Mouse (Mus musculus) lung, adult 2 months (tissue): ENCODE measurements around the gene Lgmn. TPM values are rescaled to one million over a fixed set of nuclear protein-coding genes. Genes with fewer than 3 reads are reported as not detected.

Experiments used
- DNase-seq: peaks from one replicate; pipeline ENCODE4 v3.0.0; 2022
- H3K4me1 ChIP-seq: fragments of 200-500 bp; 2 replicates; pipeline ENCODE4 v1.6.1; 2011; ENCODE audit warnings: low read length; ENCODE audit not compliant: control insufficient read depth, insufficient read depth
- H3K4me3 ChIP-seq: fragments of 200-500 bp; replicated peaks from 2 replicates; pipeline ENCODE3; 2011; ENCODE audit warnings: low read depth, mild to moderate bottlenecking, control low read depth, low read length; ENCODE audit errors: extremely low read depth
- CTCF ChIP-seq: fragments of 200-500 bp; IDR thresholded peaks from 2 replicates; pipeline ENCODE4 v1.5.1; 2011; ENCODE audit warnings: mild to moderate bottlenecking, low read length, control low read depth; ENCODE audit not compliant: insufficient read depth
- POLR2A ChIP-seq: fragments of 200-500 bp; IDR thresholded peaks from 2 replicates; pipeline ENCODE4 v1.6.1; 2011; ENCODE audit warnings: low read depth, mild to moderate bottlenecking, control low read depth, low read length, borderline replicate concordance; ENCODE audit errors: extremely low read depth
- WGBS: fragments of 180-500 bp; shearing (Covaris S2); methylation state at CpG from one replicate; pipeline ENCODE4 v1.1.7; 2018; 5-methylcytosine and 5-hydroxymethylcytosine counted together
- polyA plus RNA-seq: library from polyadenylated mRNA; depleted of rRNA; stranded (reverse); fragments of >200 nt; gene quantifications from 2 replicates; pipeline ENCODE4 v1.2.3, GENCODE M21; 2012; rRNA removed

Gene Lgmn
- 106 and 153 TPM in 2 replicates for polyA plus RNA-seq

DNA sequence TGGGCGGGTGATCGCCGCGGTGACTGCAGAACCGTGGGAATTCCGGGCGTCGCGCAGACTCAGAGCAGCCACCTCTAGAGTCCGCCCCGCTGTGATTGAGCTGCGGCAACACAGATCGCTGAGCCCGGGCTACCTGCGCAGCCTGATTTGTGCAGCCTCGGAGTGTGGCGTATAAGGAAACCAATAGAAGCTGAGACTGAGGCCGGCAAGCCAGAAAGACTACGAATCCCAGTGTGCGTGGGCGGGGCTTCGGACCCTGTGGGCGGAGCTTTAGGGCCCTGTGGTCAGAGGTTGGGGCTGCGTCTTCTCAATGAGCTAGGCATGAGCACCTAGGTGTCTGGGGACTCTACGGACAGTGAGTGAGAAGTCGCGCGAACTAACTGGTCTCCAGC is at the start of gene Lgmn:
Lgmn (minus strand) TSS at position 182 of the 392 bp plus-strand sequence.
- peak; percentile 98 for DNase-seq
- H3K4me1 ChIP-seq, result peaks cover 15% of the 10 kb centered on the region
- whole genome bisulfite sequencing, result under 1% methylated on average over 28 of the region's 28 CpGs
- H3K4me3 ChIP-seq, result peak within 1 kb of the TSS; percentile 73
- TF ChIP-seq CTCF (no peak), POLR2A (peak; percentile 61; the same call in 1 of the 2 replicates)

DNA sequence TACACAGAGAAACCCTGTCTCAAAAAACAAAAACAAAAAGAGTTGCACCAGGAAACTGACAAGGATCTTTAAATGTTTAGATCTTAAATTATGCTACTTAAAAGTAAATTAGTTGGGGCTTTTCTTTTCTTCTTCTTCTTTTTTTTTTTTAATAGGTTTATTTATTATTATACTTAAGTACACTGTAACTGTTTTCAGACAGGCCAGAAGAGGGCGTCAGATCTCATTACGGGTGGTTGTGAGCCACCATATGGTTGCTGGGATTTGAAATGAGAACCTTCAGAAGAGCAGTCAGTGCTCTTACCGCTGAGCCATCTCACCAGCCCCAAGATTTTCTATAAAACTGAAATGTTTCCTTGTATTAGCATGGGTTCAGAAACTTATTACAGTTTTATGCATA is 45.3 kb upstream of the Lgmn start:
- H3K4me1 ChIP-seq, result no peaks in the 10 kb centered on the region
- WGBS, result 67% methylated on average over 3 of the region's 3 CpGs
- H3K4me3 ChIP-seq, result no peak overlapping the region
- TF ChIP-seq POLR2A, result no peak
- no peak for TF ChIP-seq CTCF
- no peak for DNase-seq

DNA sequence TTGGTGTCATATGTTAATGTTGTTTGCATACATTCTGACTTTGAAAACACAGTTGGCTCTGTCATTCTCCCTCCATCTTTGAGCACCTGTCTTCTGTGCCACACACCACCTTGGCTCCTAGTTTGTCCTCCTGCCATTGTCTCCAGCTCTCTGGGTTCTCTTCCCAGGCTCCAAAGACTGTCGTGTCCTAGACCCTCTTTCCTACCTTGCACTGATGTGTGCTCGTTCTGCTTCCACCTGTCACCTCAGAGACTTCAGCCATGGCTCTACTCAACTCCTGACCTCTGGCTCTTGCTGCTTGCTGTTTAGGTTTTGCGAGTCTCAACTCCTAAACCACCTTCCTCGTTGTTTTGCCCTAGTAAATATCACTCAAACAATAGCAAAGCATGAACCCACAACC is 40.9 kb upstream of the Lgmn start:
- no peak overlapping the region for H3K4me3 ChIP-seq
- 90% methylated on average over 4 of the region's 4 CpGs for whole genome bisulfite sequencing
- no peak for DNase-seq
- no peaks in the 10 kb centered on the region for H3K4me1 ChIP-seq
- TF ChIP-seq CTCF (no peak), POLR2A (no peak)

DNA sequence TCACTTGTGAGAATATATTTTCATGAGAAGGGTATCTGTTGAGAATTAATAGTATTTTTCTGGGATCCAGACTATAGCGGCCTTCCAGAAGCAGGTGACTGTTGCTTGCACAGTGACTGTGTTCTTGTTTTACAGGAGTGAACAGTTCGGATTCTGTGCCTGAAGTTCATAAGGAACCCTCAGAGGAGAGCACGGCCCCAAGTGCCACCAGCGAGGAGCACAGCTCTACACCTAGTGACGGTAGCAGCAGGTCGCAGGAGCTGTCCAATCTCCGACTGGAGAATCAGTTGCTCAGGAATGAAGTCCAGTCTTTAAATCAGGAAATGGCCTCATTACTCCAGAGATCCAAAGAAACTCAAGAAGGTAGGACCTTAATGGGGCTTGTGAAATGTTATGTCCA is 34.8 kb upstream of the Lgmn start:
- no peak for TF ChIP-seq POLR2A
- TF ChIP-seq CTCF, result no peak

DNA sequence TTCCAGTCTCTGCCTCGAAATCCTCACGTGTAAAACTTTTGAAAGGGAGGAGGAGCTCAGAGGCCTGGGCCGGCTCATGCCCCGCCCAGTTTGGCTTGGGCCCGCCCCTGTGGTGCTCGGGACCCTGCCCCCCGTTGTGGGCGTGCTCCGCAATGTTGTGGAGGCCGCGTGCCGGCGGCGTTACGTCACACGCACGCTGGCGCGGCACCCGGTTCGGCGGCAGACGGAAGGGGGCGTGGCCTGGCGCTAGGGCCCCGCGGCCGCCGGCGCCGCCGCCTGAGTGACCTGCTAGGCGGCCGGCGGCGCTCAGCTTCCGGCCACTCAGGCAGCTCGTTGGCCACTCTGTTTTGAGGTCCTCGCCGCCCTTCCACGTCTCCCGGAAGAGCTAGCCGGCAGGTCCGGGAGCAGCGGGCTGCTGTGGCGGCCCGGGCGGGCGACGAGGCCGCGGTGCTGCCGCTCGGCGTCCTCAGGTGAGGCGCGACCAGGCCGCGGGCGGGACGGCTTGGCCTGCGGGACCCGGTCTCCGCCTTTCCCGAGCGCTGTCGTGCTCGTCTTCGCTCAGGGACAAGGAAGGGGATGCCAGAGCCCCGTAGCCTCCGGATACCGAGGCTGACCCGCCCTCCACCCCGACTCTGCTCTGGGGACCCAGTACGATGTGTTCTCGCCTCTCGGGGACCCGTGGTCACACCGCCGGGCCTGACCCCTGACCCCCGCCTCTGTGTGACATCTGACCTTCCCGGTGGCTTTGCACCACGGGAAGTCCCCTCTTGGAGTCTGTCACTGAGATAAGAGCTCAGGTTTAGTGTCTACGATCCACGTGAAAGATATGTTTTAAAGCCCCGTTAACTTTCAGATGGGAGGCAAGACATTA is 29.5 kb upstream of the Lgmn start, which contains the start of gene Golga5:
Golga5 (plus strand) TSS at position 242 of the 871 bp plus-strand sequence.
- peak within 1 kb of the TSS; percentile 97 for H3K4me3 ChIP-seq
- peak; percentile 98 for DNase-seq
- H3K4me1 ChIP-seq, result no peaks in the 10 kb centered on the region; the same call in 1 of the 2 replicates
- under 1% methylated on average over 86 of the region's 86 CpGs for WGBS
- TF ChIP-seq POLR2A (peak; percentile 55; the same call in 1 of the 2 replicates), CTCF (no peak)

More for the DNA sequence above, 34.8 kb upstream of the Lgmn start:
- 89% methylated on average over 7 of the region's 7 CpGs for WGBS
- DNase-seq, result no peak
- Histone ChIP-seq H3K4me1 (no peaks in the 10 kb centered on the region; the same call in 1 of the 2 replicates), H3K4me3 (no peak overlapping the region)

DNA sequence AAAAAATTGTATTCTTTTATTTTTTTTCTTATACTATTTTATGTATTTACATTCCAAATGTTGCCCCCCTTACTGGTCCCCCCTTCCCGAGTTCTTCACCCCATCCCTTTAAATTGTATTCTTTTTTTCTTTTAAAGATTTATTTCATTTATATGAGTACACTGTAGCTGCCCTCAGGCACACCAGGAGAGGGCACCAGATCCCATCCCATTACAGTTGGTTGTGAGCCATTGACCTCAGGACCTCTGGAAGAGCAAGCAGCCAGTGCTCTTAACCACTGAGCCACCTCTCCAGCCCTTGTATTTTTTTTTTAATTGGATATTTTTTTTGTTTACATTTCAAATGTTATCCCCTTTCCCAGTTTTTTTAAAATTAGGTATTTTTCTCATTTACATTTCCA is 28.5 kb upstream of the Lgmn start:
- no peak for TF ChIP-seq CTCF
- TF ChIP-seq POLR2A, result no peak
- Histone ChIP-seq H3K4me3 (no peak overlapping the region), H3K4me1 (no peaks in the 10 kb centered on the region; the same call in 1 of the 2 replicates)
- DNase-seq, result no peak
- WGBS, result 85% methylated on average over 1 of the region's 1 CpGs

DNA sequence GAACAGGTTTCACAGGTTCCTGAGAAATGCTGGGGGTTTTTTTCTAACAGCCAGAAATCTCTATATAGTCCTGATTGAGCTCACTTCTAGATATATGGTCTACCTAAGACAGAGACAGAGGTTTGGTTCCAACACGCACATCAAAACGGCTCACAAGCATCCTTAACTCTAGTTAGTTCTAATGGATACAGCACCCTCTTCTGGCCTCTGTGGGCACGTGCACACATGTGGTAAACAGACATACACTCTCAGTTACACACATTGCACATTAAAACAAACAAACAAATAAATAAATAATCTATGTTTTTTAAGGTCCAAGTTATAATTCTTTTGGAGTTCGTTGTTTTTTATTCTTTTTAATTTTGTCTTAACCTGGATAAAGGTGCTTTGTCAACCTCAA is 25.0 kb upstream of the Lgmn start:
- Histone ChIP-seq H3K4me3 (no peak overlapping the region), H3K4me1 (no peaks in the 10 kb centered on the region)
- DNase-seq, result no peak
- no peak for TF ChIP-seq CTCF
- no peak for TF ChIP-seq POLR2A
- 62% methylated on average over 4 of the region's 4 CpGs for WGBS

DNA sequence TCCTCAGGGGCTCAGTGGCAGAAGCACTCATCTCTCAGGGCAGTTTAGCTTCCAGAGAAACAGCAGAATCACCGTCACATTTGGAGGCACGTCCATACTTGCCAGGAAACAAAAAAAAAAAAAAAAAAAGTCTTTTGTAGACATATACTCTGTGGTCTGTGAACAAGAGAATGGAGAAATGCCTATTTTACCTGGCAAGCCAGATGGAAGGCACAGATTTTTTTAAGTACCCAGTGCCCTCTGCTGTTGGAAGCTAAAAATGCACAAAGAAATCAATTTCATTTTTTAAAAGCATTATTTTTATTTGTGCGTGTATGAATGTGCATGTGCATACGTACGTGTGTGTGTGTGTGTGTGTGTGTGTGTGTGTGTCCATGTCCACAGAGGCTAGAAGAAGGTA is 21.6 kb upstream of the Lgmn start:
- DNase-seq, result no peak
- 0 out of 2 replicates have a peak, but pooled peaks cover 2% of the 10 kb centered on the region for H3K4me1 ChIP-seq
- H3K4me3 ChIP-seq, result no peak overlapping the region
- 41% methylated on average over 5 of the region's 5 CpGs for WGBS
- peak; percentile 15; the same call in 1 of the 2 replicates for TF ChIP-seq CTCF
- TF ChIP-seq POLR2A, result no peak

DNA sequence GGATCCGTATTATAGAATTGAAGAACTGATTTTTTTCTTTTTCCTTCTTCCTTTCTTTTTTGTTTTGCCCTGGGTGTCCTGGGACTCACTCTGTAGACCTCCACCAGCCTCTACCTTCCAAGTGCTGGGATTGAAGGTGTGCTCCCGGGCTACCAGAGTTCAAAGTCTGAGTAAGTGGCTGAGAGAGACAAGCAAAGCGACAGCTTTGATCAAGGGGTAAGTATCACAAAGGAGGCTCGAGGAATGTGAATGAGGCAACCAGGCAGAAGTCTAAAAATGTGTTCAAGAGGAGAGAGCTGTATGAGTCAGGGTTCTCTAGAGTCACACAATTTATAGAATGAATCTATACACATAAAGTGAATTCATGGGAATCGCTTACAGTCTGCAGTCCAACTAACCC is 20.4 kb upstream of the Lgmn start:
- Histone ChIP-seq H3K4me3 (no peak overlapping the region), H3K4me1 (0 out of 2 replicates have a peak, but pooled peaks cover 2% of the 10 kb centered on the region)
- DNase-seq, result no peak
- WGBS, result 60% methylated on average over 5 of the region's 5 CpGs
- TF ChIP-seq CTCF (no peak), POLR2A (no peak)
